Mouse (Mus musculus) lung, postnatal 0 days (tissue): Measurements from ENCODE around the gene Rap2c.
A peak's percentile ranks its signal among the peaks of the same experiment; 100 is the strongest.

Experiments
- CTCF ChIP-seq: IDR thresholded peaks from 2 replicates; pipeline ENCODE4 v1.5.1; 2016; ENCODE audit warnings: antibody characterized with exemption, mild to moderate bottlenecking
- EP300 ChIP-seq: IDR thresholded peaks from 2 replicates; pipeline ENCODE4 v1.6.1; 2016; ENCODE audit warnings: antibody characterized with exemption, mild to moderate bottlenecking, control low read depth

DNA sequence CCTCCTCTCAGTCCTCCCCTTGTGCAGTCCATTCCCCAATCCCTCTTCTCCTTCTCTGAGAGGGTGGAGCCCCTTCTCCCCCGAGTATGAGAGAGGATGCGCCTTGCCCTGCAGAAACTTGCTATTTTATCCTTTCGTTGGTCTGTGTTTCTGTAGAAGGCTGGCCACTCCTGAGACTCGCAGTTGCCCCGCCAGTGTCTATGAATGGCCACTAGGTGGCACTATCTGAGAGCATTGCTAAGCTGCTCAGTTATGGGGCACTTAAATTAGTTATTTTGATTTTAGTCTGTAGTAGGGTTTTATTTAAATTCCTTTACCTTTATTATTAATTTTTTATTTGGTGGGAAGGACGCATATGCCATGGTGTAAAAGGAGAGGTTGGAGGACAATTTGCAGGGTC is 48.0 kb upstream of the Rap2c start:
- peak; percentile 82 for TF ChIP-seq CTCF
- no peak for TF ChIP-seq EP300
